Mouse (Mus musculus) lung, embryonic 15.5 days (tissue): ENCODE data around the gene Spaca9. TPM values are rescaled to one million over a fixed set of nuclear protein-coding genes. Genes with fewer than 3 reads are reported as not detected.

ENCODE experiments used
- ATAC-seq: fragments of 200-750 bp; cut with Nextera tagmentation; 2 replicates; pipeline ENCODE4 v1.8.0; 2017; ENCODE audit warnings: moderate number of reproducible peaks, borderline replicate concordance; ENCODE audit not compliant: low FRiP score, low TSS enrichment; ENCODE audit errors: extremely low read depth
- H3K27ac ChIP-seq: fragments of 300-500 bp; sonication (generic); 2 replicates; pipeline ENCODE4 v1.5.1; 2015; ENCODE audit warnings: moderate library complexity, mild to moderate bottlenecking, inconsistent platforms
- H3K27me3 ChIP-seq: fragments of 300-500 bp; sonication (generic); 2 replicates; pipeline ENCODE4 v1.6.1; 2015; ENCODE audit warnings: inconsistent platforms
- H3K36me3 ChIP-seq: fragments of 300-500 bp; sonication (generic); 2 replicates; pipeline ENCODE4 v1.6.1; 2015; ENCODE audit warnings: inconsistent platforms
- H3K4me1 ChIP-seq: fragments of 300-500 bp; sonication (generic); 2 replicates; pipeline ENCODE4 v1.6.1; 2015; ENCODE audit warnings: inconsistent platforms
- H3K4me2 ChIP-seq: fragments of 300-500 bp; sonication (generic); 2 replicates; pipeline ENCODE4 v1.6.1; 2015; ENCODE audit warnings: inconsistent platforms, mild to moderate bottlenecking, moderate library complexity
- H3K4me3 ChIP-seq: fragments of 300-500 bp; sonication (generic); 2 replicates; pipeline ENCODE4 v1.5.1; 2015; ENCODE audit warnings: mild to moderate bottlenecking, inconsistent platforms
- H3K9ac ChIP-seq: fragments of 300-500 bp; sonication (generic); 2 replicates; pipeline ENCODE4 v1.6.1; 2015; ENCODE audit warnings: inconsistent platforms
- H3K9me3 ChIP-seq: fragments of 300-500 bp; sonication (generic); 2 replicates; pipeline ENCODE4 v1.6.1; 2016; ENCODE audit warnings: inconsistent platforms
- WGBS: fragments of 180-500 bp; shearing (Covaris S2); methylation state at CpG from one replicate; pipeline ENCODE4 v1.1.7; 2015; 5-methylcytosine and 5-hydroxymethylcytosine counted together
- microRNA-seq: library from miRNA; unstranded; fragments of <30 nt; microRNA quantifications from one replicate; pipeline ENCODE4, GENCODE M21; 2016
- polyA plus RNA-seq: library from polyadenylated mRNA; unstranded; fragments of >200 nt; fragmentation: Nextera tagmentation; extraction: Ambion mirVana; gene quantifications from 2 replicates; pipeline ENCODE4 v1.2.1, GENCODE M21; 2015

The Spaca9 gene
- polyA plus RNA-seq, 1 experiment from 2014 or later: 4.0 TPM

- Histone ChIP-seq H3K36me3 (peaks cover 77% of the 10 kb centered on the region), H3K9ac (no peak overlapping the region), H3K4me1 (no peaks in the 10 kb centered on the region), H3K27ac (no peak overlapping the region), H3K4me2 (no peak overlapping the region), H3K9me3 (no peaks in the 10 kb centered on the region), H3K27me3 (no peaks in the 10 kb centered on the region), H3K4me3 (no peak overlapping the region)
- 97% methylated on average over 3 of the region's 3 CpGs for WGBS
- no peak for ATAC-seq
These were observed 36.6 kb downstream of the Spaca9 start for GRCm38 (mm10) chr2:28662891-28663290.

GRCm38 (mm10) chr2:28656216-28656615 is 43.3 kb downstream of the Spaca9 start:
- Histone ChIP-seq H3K9me3 (no peaks in the 10 kb centered on the region), H3K4me2 (no peak overlapping the region), H3K27me3 (no peaks in the 10 kb centered on the region), H3K9ac (no peak overlapping the region), H3K36me3 (peaks cover 31% of the 10 kb centered on the region), H3K4me3 (no peak overlapping the region), H3K4me1 (no peaks in the 10 kb centered on the region), H3K27ac (no peak overlapping the region)
- ATAC-seq: no peak
- WGBS: 72% methylated on average over 8 of the region's 8 CpGs

GRCm38 (mm10) chr2:28654295-28654694 is 45.2 kb downstream of the Spaca9 start:
- no peak overlapping the region for H3K4me3 ChIP-seq
- H3K36me3 ChIP-seq: peaks cover 14% of the 10 kb centered on the region; the same call in 1 of the 2 replicates
- no peak for ATAC-seq
- H3K9ac ChIP-seq: no peak overlapping the region
- no peaks in the 10 kb centered on the region for H3K27me3 ChIP-seq
- H3K9me3 ChIP-seq: no peaks in the 10 kb centered on the region
- H3K4me2 ChIP-seq: no peak overlapping the region
- 73% methylated on average over 2 of the region's 2 CpGs for WGBS
- no peak overlapping the region for H3K27ac ChIP-seq
- no peaks in the 10 kb centered on the region for H3K4me1 ChIP-seq

GRCm38 (mm10) chr2:28653351-28653750 is 46.2 kb downstream of the Spaca9 start:
- Histone ChIP-seq H3K27ac (no peak overlapping the region), H3K36me3 (0 out of 2 replicates have a peak, but pooled peaks cover 5% of the 10 kb centered on the region), H3K27me3 (no peaks in the 10 kb centered on the region), H3K4me2 (no peak overlapping the region), H3K4me1 (no peaks in the 10 kb centered on the region), H3K4me3 (no peak overlapping the region), H3K9me3 (no peaks in the 10 kb centered on the region), H3K9ac (no peak overlapping the region)
- ATAC-seq: no peak
- WGBS: 93% methylated on average over 7 of the region's 7 CpGs

GRCm38 (mm10) chr2:28650526-28650925 is 49.0 kb downstream of the Spaca9 start:
- Histone ChIP-seq H3K9me3 (no peaks in the 10 kb centered on the region), H3K4me1 (no peaks in the 10 kb centered on the region), H3K36me3 (0 out of 2 replicates have a peak, but pooled peaks cover 5% of the 10 kb centered on the region), H3K9ac (no peak overlapping the region), H3K4me3 (no peak overlapping the region), H3K27ac (no peak overlapping the region), H3K4me2 (no peak overlapping the region), H3K27me3 (no peaks in the 10 kb centered on the region)
- ATAC-seq: no peak

- WGBS: 78% methylated on average over 3 of the region's 3 CpGs
- no peak for ATAC-seq
- no peaks in the 10 kb centered on the region for H3K27me3 ChIP-seq
These were observed 56.4 kb downstream of the Spaca9 start for GRCm38 (mm10) chr2:28643081-28643480.

More at GRCm38 (mm10) chr2:28643081-28643480, 56.4 kb downstream of the Spaca9 start:
- H3K4me3 ChIP-seq: no peak overlapping the region
- H3K4me1 ChIP-seq: peaks cover 20% of the 10 kb centered on the region
- no peak overlapping the region for H3K27ac ChIP-seq
- H3K9me3 ChIP-seq: no peaks in the 10 kb centered on the region
- H3K4me2 ChIP-seq: no peak overlapping the region
- H3K9ac ChIP-seq: no peak overlapping the region
- no peaks in the 10 kb centered on the region for H3K36me3 ChIP-seq

Small RNAs within 50 kb of the gene (microRNA-seq; reads per million reads assigned to microRNA genes)
- 1.3 reads per million for gene Mir3088

Other genes with a start within 250 kb of the Spaca9 start
- gene 1700007K13Rik, start 233.4 kb downstream of the Spaca9 start, polyA plus RNA-seq: 1.7 and 1.9 TPM in 2 replicates
- gene Mrps2, start 231.7 kb downstream of the Spaca9 start, polyA plus RNA-seq: 53.0 and 53.7 TPM in 2 replicates
- gene Gbgt1, start 202.8 kb downstream of the Spaca9 start, polyA plus RNA-seq: 0.98 and 1.8 TPM in 2 replicates
- 2.2 and 3.5 TPM in 2 replicates for gene Gm10134, start 193.6 kb downstream of the Spaca9 start, polyA plus RNA-seq
- 30.9 and 31.7 TPM in 2 replicates for gene Ralgds, start 186.6 kb downstream of the Spaca9 start, polyA plus RNA-seq
- gene Cel, start 136.3 kb downstream of the Spaca9 start, polyA plus RNA-seq: 1.9 TPM in 1 of 2 replicates, not detected in the other
- gene Gtf3c5, start 116.0 kb downstream of the Spaca9 start, polyA plus RNA-seq: 45.3 and 46.7 TPM in 2 replicates
- gene Gfi1b, start 77.7 kb downstream of the Spaca9 start, polyA plus RNA-seq: 0.49 and 1.0 TPM in 2 replicates
- 17.8 and 20.6 TPM in 2 replicates for gene Tsc1, start 58.5 kb downstream of the Spaca9 start, polyA plus RNA-seq
- gene Ak8, start 437 bp upstream of the Spaca9 start, polyA plus RNA-seq: 1.7 and 1.9 TPM in 2 replicates
- 14.5 and 14.9 TPM in 2 replicates for gene Gtf3c4, start 140.6 kb upstream of the Spaca9 start, polyA plus RNA-seq
- gene Ddx31, start 140.7 kb upstream of the Spaca9 start, polyA plus RNA-seq: 16.1 and 16.2 TPM in 2 replicates
- gene Barhl1, start 216.9 kb upstream of the Spaca9 start, polyA plus RNA-seq: not detected in 2 replicates